In the genomic region with DNA sequence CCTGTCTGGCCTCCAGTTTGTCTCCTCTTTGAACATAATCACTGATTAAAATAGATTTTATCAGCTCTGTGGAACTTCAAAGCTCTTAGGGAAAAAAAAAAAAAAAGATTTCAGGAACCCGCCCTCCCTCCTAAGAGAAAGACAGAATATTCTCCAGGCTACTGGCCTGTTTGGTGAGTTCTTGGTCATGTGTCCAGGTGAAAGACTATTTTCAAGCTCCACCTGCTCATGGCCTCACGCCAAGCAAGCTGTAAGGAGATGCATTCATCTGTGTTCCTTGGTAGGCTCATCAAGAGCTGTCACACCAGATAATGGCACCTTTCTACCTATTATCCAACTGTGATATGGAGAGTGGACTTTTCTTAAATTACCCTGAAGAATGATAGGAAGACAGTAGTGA, we compare ENCODE assay signal across 13 mouse cellular contexts.
"Had no signal": no experiment of that assay in that cellular context is flagged by ENCODE, and none has a peak within 500 bp of the region (broad histone marks: within the 10 kb centered on the region; RNA-seq: fewer than 3 reads in every experiment).

No protein-coding gene starts in this region.

- DNase-seq: lung, adult 18-20 months; lung, embryonic 14.5 days; lung, postnatal 10 days; lung, postnatal 4 days; midbrain, embryonic 14.5 days; retina, postnatal 1 day; right cerebral cortex, adult 18-20 months; right cerebral cortex, postnatal 25 days; right cerebral cortex, postnatal 4 days; spleen, adult 18-20 months; thymus, adult 18-20 months; thymus, postnatal 14 days; thymus, postnatal 36 days had no signal
